Mouse (Mus musculus) stomach, embryonic 14.5 days (tissue): ENCODE measurements around the gene Fndc7. TPM values are rescaled to one million over a fixed set of nuclear protein-coding genes. Genes with fewer than 3 reads are reported as not detected.
"Not testable (repeated sequence)": the region's sequence is repeated elsewhere in the genome, so short reads cannot be mapped to it uniquely, and the experiment has no call there.

Experiments used
- ATAC-seq: fragments of 200-750 bp; cut with Nextera tagmentation; 2 replicates; pipeline ENCODE4 v1.8.0; 2017; ENCODE audit warnings: low read depth, moderate TSS enrichment; ENCODE audit not compliant: insufficient number of reproducible peaks, insufficient read depth, low FRiP score
- H3K27ac ChIP-seq: fragments of 300-500 bp; sonication (generic); 2 replicates; pipeline ENCODE4 v1.5.1; 2014; ENCODE audit warnings: mild to moderate bottlenecking, low read length, moderate library complexity, mixed read lengths
- H3K27me3 ChIP-seq: fragments of 300-500 bp; sonication (generic); 2 replicates; pipeline ENCODE4 v1.6.1; 2014; ENCODE audit warnings: low read length, control low read depth, mixed read lengths; ENCODE audit not compliant: control insufficient read depth, insufficient read depth
- H3K36me3 ChIP-seq: fragments of 300-500 bp; sonication (generic); 2 replicates; pipeline ENCODE4 v1.6.1; 2014; ENCODE audit warnings: mild to moderate bottlenecking, control low read depth, low read length, moderate library complexity, mixed read lengths; ENCODE audit not compliant: control insufficient read depth, insufficient read depth
- H3K4me1 ChIP-seq: fragments of 300-500 bp; sonication (generic); 2 replicates; pipeline ENCODE4 v1.6.1; 2014; ENCODE audit warnings: low read length, control low read depth, mixed read lengths; ENCODE audit not compliant: control insufficient read depth, insufficient read depth
- H3K4me2 ChIP-seq: fragments of 300-500 bp; sonication (generic); replicated peaks from 2 replicates; pipeline ENCODE4 v1.6.1; 2014; ENCODE audit warnings: low read depth, low read length, control low read depth
- H3K4me3 ChIP-seq: fragments of 300-500 bp; sonication (generic); 2 replicates; pipeline ENCODE4 v1.5.1; 2014; ENCODE audit warnings: low read depth, low read length, control low read depth
- H3K9ac ChIP-seq: fragments of 300-500 bp; sonication (generic); replicated peaks from 2 replicates; pipeline ENCODE4 v1.6.1; 2014; ENCODE audit warnings: low read depth, mild to moderate bottlenecking, control low read depth, low read length, moderate library complexity, mixed read lengths
- H3K9me3 ChIP-seq: fragments of 300-500 bp; sonication (generic); 2 replicates; pipeline ENCODE4 v1.6.1; 2016; ENCODE audit warnings: low read depth, low read length, control low read depth; ENCODE audit not compliant: control insufficient read depth
- WGBS: fragments of 180-500 bp; shearing (Covaris S2); extraction: QIAGEN DNeasy Blood & Tissue Kit; methylation state at CpG from one replicate; pipeline ENCODE4 v1.1.7; 2014; 5-methylcytosine and 5-hydroxymethylcytosine counted together
- polyA plus RNA-seq: library from polyadenylated mRNA; unstranded; fragments of >200 nt; fragmentation: Nextera tagmentation; extraction: Ambion mirVana; gene quantifications from 2 replicates; pipeline ENCODE4 v1.2.1, GENCODE M21; 2014

The Fndc7 gene
- polyA plus RNA-seq, 1 experiment from 2014 or later, result not detected

DNA sequence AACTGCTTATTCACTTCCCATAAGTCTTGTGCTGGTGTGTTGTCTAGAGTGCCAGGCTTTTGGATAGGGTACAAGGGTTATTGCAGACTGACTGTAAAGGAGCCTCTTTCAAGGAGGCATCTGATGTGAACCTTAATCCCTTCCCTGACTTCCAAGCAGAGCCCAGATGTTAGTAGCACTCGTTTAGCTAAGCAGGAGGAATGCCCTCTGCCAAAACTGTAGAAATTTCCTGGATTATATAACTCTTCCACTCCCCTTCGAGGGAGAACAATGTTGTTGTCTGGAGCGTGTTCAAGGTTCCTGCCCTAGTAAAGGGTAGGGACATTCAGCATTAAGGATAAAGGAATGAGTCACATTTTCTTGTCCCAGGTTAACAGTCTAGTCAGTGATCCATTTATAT lies 43.2 kb downstream of the Fndc7 start:
- no peaks in the 10 kb centered on the region for H3K9me3 ChIP-seq
- ATAC-seq, result no peak
- WGBS, result 73% methylated on average over 3 of the region's 3 CpGs
- H3K4me2 ChIP-seq, result no peak overlapping the region
- H3K27ac ChIP-seq, result no peak overlapping the region
- H3K9ac ChIP-seq, result no peak overlapping the region
- 0 out of 2 replicates have a peak, but pooled peaks cover 3% of the 10 kb centered on the region for H3K4me1 ChIP-seq
- no peak overlapping the region for H3K4me3 ChIP-seq
- H3K27me3 ChIP-seq, result no peaks in the 10 kb centered on the region
- no peaks in the 10 kb centered on the region for H3K36me3 ChIP-seq

GRCm38 (mm10) chr3:108844521-108844920 lies 45.3 kb downstream of the Fndc7 start:
- WGBS, result 78% methylated on average over 5 of the region's 5 CpGs
- H3K9me3 ChIP-seq, result no peaks in the 10 kb centered on the region
- no peak overlapping the region for H3K9ac ChIP-seq
- no peak overlapping the region for H3K4me3 ChIP-seq
- no peaks in the 10 kb centered on the region for H3K36me3 ChIP-seq
- H3K27ac ChIP-seq, result no peak overlapping the region
- H3K4me1 ChIP-seq, result no peaks in the 10 kb centered on the region
- no peaks in the 10 kb centered on the region for H3K27me3 ChIP-seq
- no peak overlapping the region for H3K4me2 ChIP-seq
- ATAC-seq, result no peak

- Histone ChIP-seq H3K9me3 (no peaks in the 10 kb centered on the region), H3K4me1 (peaks cover 2% of the 10 kb centered on the region), H3K4me2 (no peak overlapping the region), H3K4me3 (no peak overlapping the region), H3K27ac (no peak overlapping the region), H3K36me3 (no peaks in the 10 kb centered on the region), H3K27me3 (no peaks in the 10 kb centered on the region), H3K9ac (no peak overlapping the region)
- ATAC-seq, result no peak
- whole genome bisulfite sequencing, result 82% methylated on average over 6 of the region's 6 CpGs
Measured at GRCm38 (mm10) chr3:108844026-108844425, 45.8 kb downstream of the Fndc7 start.

- H3K4me2 ChIP-seq, result no peak overlapping the region
- no peak overlapping the region for H3K27ac ChIP-seq
- H3K4me1 ChIP-seq, result peaks cover 11% of the 10 kb centered on the region
- no peak overlapping the region for H3K9ac ChIP-seq
- peak; percentile 42; the same call in 1 of the 2 replicates for ATAC-seq
- H3K4me3 ChIP-seq, result no peak overlapping the region
- no peaks in the 10 kb centered on the region for H3K27me3 ChIP-seq
- H3K36me3 ChIP-seq, result peaks cover 6% of the 10 kb centered on the region; the same call in 1 of the 2 replicates
- no peaks in the 10 kb centered on the region for H3K9me3 ChIP-seq
- WGBS, result 54% methylated on average over 4 of the region's 4 CpGs
Measured at GRCm38 (mm10) chr3:108840716-108841054, 49.1 kb downstream of the Fndc7 start.

GRCm38 (mm10) chr3:108840000-108840715 lies 49.6 kb downstream of the Fndc7 start, which contains the start of gene Stxbp3:
Gene Stxbp3 (minus strand): TSS chr3:108840526.
- Histone ChIP-seq H3K9me3 (no peaks in the 10 kb centered on the region), H3K27me3 (no peaks in the 10 kb centered on the region), H3K4me2 (peak within 1 kb of the TSS; percentile 61), H3K9ac (peak within 1 kb of the TSS; percentile 63), H3K27ac (peak within 1 kb of the TSS; percentile 86), H3K4me1 (peaks cover 11% of the 10 kb centered on the region), H3K36me3 (peaks cover 6% of the 10 kb centered on the region; the same call in 1 of the 2 replicates), H3K4me3 (peak within 1 kb of the TSS; percentile 75)
- peak; percentile 97 for ATAC-seq
- WGBS, result under 1% methylated on average over 56 of the region's 56 CpGs

DNA sequence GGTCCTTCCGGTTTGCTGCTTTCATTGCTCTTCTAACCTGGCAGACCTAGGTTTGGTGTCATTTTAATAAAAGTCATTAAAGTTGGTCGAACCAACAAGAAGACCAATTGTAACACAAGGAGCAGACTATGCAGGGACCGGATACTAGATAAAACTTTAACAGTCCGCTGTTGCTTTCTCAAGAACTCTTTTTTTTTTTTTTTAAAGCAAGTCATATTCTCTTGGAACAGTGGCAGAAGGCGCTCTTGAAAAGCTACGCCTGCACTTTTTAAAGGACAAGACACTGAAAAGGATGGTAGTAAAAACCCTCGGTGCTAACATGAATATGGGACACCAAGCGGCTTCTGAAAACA lies 50.2 kb downstream of the Fndc7 start:
- Histone ChIP-seq H3K9ac (peak overlapping the region; percentile 63), H3K9me3 (no peaks in the 10 kb centered on the region), H3K27me3 (no peaks in the 10 kb centered on the region), H3K4me3 (peak overlapping the region; percentile 75), H3K4me2 (peak overlapping the region; percentile 61), H3K36me3 (peaks cover 6% of the 10 kb centered on the region; the same call in 1 of the 2 replicates), H3K4me1 (peaks cover 11% of the 10 kb centered on the region), H3K27ac (peak overlapping the region; percentile 86)
- ATAC-seq, result no peak
- WGBS, result 4% methylated on average over 8 of the region's 8 CpGs

DNA sequence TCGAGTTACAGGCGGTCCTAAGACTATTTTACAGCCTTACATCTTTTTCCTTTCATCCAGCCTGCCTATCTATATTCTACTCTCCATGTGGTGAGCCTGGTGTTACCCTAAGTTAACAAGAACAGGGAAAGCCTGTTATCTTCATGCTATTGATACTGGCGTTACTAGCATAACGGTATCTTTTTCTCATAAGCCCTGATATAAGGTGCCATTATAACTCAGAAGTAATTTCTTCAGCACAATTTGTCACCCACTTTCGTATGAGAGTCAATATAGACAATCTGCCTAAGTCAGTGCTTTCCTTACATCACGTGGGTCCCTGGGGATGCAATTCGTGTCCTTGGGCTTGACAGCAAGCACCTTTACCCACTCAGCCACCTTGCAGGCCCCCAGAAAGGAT lies 50.8 kb downstream of the Fndc7 start:
- peaks cover 11% of the 10 kb centered on the region for H3K4me1 ChIP-seq
- peak overlapping the region; percentile 61 for H3K4me2 ChIP-seq
- 76% methylated on average over 7 of the region's 7 CpGs for WGBS
- peaks cover 6% of the 10 kb centered on the region; the same call in 1 of the 2 replicates for H3K36me3 ChIP-seq
- no peak overlapping the region for H3K9ac ChIP-seq
- H3K27ac ChIP-seq, result no peak overlapping the region
- H3K4me3 ChIP-seq, result peak overlapping the region; percentile 75
- no peaks in the 10 kb centered on the region for H3K9me3 ChIP-seq
- ATAC-seq, result no peak
- no peaks in the 10 kb centered on the region for H3K27me3 ChIP-seq

- H3K9me3 ChIP-seq, result no peaks in the 10 kb centered on the region
- H3K36me3 ChIP-seq, result peaks cover 6% of the 10 kb centered on the region; the same call in 1 of the 2 replicates
- H3K4me3 ChIP-seq, result no peak overlapping the region
- no peak for ATAC-seq
- WGBS, result 92% methylated on average over 6 of the region's 6 CpGs
- peaks cover 11% of the 10 kb centered on the region for H3K4me1 ChIP-seq
- no peak overlapping the region for H3K4me2 ChIP-seq
- H3K27me3 ChIP-seq, result no peaks in the 10 kb centered on the region
- no peak overlapping the region for H3K9ac ChIP-seq
- no peak overlapping the region for H3K27ac ChIP-seq
Measured at GRCm38 (mm10) chr3:108836931-108837330, 52.9 kb downstream of the Fndc7 start.

DNA sequence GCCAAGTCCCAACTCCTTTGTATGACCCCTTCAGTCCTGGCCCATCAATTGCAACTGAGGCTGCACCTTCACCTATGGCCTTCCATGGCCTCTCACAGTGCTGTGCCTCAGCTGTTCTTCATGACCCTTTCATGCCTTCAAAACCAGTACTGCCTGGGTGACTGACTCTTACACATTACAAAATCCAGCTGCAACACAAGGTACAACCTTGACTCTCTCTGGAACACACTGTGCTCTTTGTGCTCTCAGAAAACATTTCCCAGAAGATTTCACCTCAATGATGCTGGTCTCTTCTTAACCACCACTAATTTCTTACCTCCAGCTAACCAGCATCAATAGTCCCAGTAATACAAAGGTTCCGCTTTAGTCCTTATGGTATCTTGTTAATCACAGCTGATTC lies 56.1 kb downstream of the Fndc7 start:
- 94% methylated on average over 1 of the region's 1 CpGs for WGBS
- ATAC-seq, result not testable (repeated sequence)

More for the DNA sequence above, 56.1 kb downstream of the Fndc7 start:
- H3K27ac ChIP-seq, H3K9me3 ChIP-seq, H3K4me3 ChIP-seq, H3K9ac ChIP-seq, H3K4me2 ChIP-seq, H3K4me1 ChIP-seq, H3K36me3 ChIP-seq, H3K27me3 ChIP-seq: not testable (repeated sequence)
